Mouse (Mus musculus): ENCODE data around the gene Lifr. TPM values are rescaled to one million over a fixed set of nuclear protein-coding genes. Genes with fewer than 3 reads are reported as not detected.

The Lifr gene
- polyA plus RNA-seq, 1 experiment from 2014 or later: 28.7 TPM

GRCm38 (mm10) chr15:7128627-7129126 lies 38.3 kb downstream of the Lifr start:
- no peak for ATAC-seq (replicated peaks; ENCODE audit: low FRiP score)
- no peaks in the 10 kb centered on the region for H3K9me3 ChIP-seq (ENCODE audit: control insufficient read depth, low read length)
- no peaks in the 10 kb centered on the region for H3K36me3 ChIP-seq (ENCODE audit: control insufficient read depth, insufficient read depth, low read length)
- peak overlapping the region; percentile 90 for H3K4me2 ChIP-seq
- WGBS: 2% methylated on average over 18 of the region's 18 CpGs
- H3K27me3 ChIP-seq (replicated peaks; ENCODE audit: control insufficient read depth, insufficient read depth, low read length): peaks cover 44% of the 10 kb centered on the region
- H3K9ac ChIP-seq (ENCODE audit: low read depth, low read length): peak overlapping the region; percentile 72
- peak overlapping the region; percentile 72 for H3K4me3 ChIP-seq (ENCODE audit: low read depth, low read length)
- H3K4me1 ChIP-seq (replicated peaks; ENCODE audit: control insufficient read depth, insufficient read depth, low read length): peaks cover 11% of the 10 kb centered on the region
- peak; percentile 35 for DNase-seq (ENCODE audit: low spot score)
- H3K27ac ChIP-seq (ENCODE audit: low read depth, low read length): peak overlapping the region; percentile 32; the same call in 1 of the 2 replicates

- under 1% methylated on average over 104 of the region's 116 CpGs for WGBS
- H3K9ac ChIP-seq (ENCODE audit: low read depth, low read length): peak overlapping the region; percentile 72
- H3K9me3 ChIP-seq (ENCODE audit: control insufficient read depth, low read length): no peaks in the 10 kb centered on the region
- H3K36me3 ChIP-seq (ENCODE audit: control insufficient read depth, insufficient read depth, low read length): no peaks in the 10 kb centered on the region
- H3K27ac ChIP-seq (ENCODE audit: low read depth, low read length): peak overlapping the region; percentile 55
- peak overlapping the region; percentile 90 for H3K4me2 ChIP-seq
- DNase-seq (ENCODE audit: low spot score) (peak; percentile 80), ATAC-seq (replicated peaks; ENCODE audit: low FRiP score) (peak; percentile 80)
- H3K27me3 ChIP-seq (replicated peaks; ENCODE audit: control insufficient read depth, insufficient read depth, low read length): peaks cover 44% of the 10 kb centered on the region
- peak overlapping the region; percentile 72 for H3K4me3 ChIP-seq (ENCODE audit: low read depth, low read length)
- H3K4me1 ChIP-seq (replicated peaks; ENCODE audit: control insufficient read depth, insufficient read depth, low read length): peaks cover 11% of the 10 kb centered on the region
Observed at GRCm38 (mm10) chr15:7129127-7129943, 38.9 kb downstream of the Lifr start.

- no peak for DNase-seq (ENCODE audit: low spot score)
- WGBS: under 1% methylated on average over 16 of the region's 16 CpGs
- peak overlapping the region; percentile 55 for H3K27ac ChIP-seq (ENCODE audit: low read depth, low read length)
- peak overlapping the region; percentile 72 for H3K9ac ChIP-seq (ENCODE audit: low read depth, low read length)
- H3K9me3 ChIP-seq (ENCODE audit: control insufficient read depth, low read length): no peaks in the 10 kb centered on the region
- peak overlapping the region; percentile 72 for H3K4me3 ChIP-seq (ENCODE audit: low read depth, low read length)
- peaks cover 11% of the 10 kb centered on the region for H3K4me1 ChIP-seq (replicated peaks; ENCODE audit: control insufficient read depth, insufficient read depth, low read length)
- peak; percentile 25; the same call in 1 of the 2 replicates for ATAC-seq (replicated peaks; ENCODE audit: low FRiP score)
- H3K4me2 ChIP-seq: peak overlapping the region; percentile 90
- peaks cover 44% of the 10 kb centered on the region for H3K27me3 ChIP-seq (replicated peaks; ENCODE audit: control insufficient read depth, insufficient read depth, low read length)
- H3K36me3 ChIP-seq (ENCODE audit: control insufficient read depth, insufficient read depth, low read length): no peaks in the 10 kb centered on the region
Observed at GRCm38 (mm10) chr15:7129944-7130287, 39.5 kb downstream of the Lifr start.

DNA sequence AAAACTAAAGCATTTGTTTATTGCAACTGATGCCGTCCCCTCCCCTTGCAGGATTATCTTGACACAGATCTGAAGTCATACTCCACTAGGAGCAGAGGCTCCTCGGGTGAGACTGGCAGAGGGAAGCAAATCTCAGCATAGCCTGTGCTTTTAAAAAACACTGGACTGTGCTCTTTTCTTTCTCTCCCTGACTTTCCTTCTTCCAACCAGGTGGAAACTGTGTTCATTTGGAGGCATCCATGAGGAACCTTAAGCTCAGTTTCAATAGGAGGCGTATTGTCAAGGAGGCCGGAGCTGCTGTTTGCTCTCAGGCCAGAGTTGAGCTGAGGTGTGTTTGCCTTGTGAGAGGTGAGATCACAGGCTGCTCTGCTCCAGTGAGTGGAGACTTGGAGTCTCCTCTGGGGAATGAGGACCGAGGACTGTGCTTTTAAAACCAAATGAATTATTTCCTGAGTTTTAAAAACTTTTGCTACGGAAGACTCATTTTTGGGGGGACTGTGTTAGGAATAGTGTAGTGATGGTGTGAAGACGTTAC lies 40.3 kb downstream of the Lifr start:
- no peaks in the 10 kb centered on the region for H3K9me3 ChIP-seq (ENCODE audit: control insufficient read depth, low read length)
- DNase-seq (ENCODE audit: low spot score) (no peak), ATAC-seq (replicated peaks; ENCODE audit: low FRiP score) (no peak)
- H3K36me3 ChIP-seq (ENCODE audit: control insufficient read depth, insufficient read depth, low read length): no peaks in the 10 kb centered on the region
- H3K4me3 ChIP-seq (ENCODE audit: low read depth, low read length): peak overlapping the region; percentile 72
- H3K9ac ChIP-seq (ENCODE audit: low read depth, low read length): no peak overlapping the region; the same call in none of the 2 replicates
- peaks cover 44% of the 10 kb centered on the region for H3K27me3 ChIP-seq (replicated peaks; ENCODE audit: control insufficient read depth, insufficient read depth, low read length)
- H3K4me1 ChIP-seq (replicated peaks; ENCODE audit: control insufficient read depth, insufficient read depth, low read length): peaks cover 11% of the 10 kb centered on the region
- H3K4me2 ChIP-seq: peak overlapping the region; percentile 90
- H3K27ac ChIP-seq (ENCODE audit: low read depth, low read length): no peak overlapping the region
- WGBS: 23% methylated on average over 7 of the region's 7 CpGs

DNA sequence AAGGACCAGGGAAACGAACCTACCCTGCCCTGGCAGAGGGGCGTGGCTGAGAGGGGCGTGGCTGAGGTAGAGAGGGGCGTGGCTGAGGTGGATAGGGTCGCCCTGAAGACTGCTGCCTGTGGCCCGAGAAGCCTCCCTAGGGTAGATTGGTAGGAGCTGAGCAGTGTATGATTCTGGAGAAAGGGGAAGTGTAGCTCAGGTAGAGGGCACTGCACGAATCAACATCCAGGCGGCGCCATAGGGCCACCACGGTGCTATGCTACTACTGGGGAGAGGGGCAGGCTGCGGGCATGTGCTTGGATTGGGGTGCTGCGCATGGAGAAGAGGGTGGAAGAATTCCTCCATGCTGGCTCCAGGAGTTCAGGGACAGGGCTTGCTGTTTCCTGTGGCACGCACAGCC lies 42.3 kb downstream of the Lifr start:
- Histone ChIP-seq H3K27me3 (replicated peaks; ENCODE audit: control insufficient read depth, insufficient read depth, low read length) (peaks cover 40% of the 10 kb centered on the region), H3K9me3 (ENCODE audit: control insufficient read depth, low read length) (no peaks in the 10 kb centered on the region), H3K36me3 (ENCODE audit: control insufficient read depth, insufficient read depth, low read length) (no peaks in the 10 kb centered on the region), H3K4me3 (ENCODE audit: low read depth, low read length) (no peak overlapping the region), H3K27ac (ENCODE audit: low read depth, low read length) (no peak overlapping the region), H3K4me2 (no peak overlapping the region), H3K4me1 (replicated peaks; ENCODE audit: control insufficient read depth, insufficient read depth, low read length) (peaks cover 13% of the 10 kb centered on the region), H3K9ac (ENCODE audit: low read depth, low read length) (no peak overlapping the region)
- DNase-seq (ENCODE audit: low spot score) (peak; percentile 31), ATAC-seq (replicated peaks; ENCODE audit: low FRiP score) (no peak)
- WGBS: 44% methylated on average over 13 of the region's 13 CpGs

- Histone ChIP-seq H3K27me3 (replicated peaks; ENCODE audit: control insufficient read depth, insufficient read depth, low read length) (peaks cover 27% of the 10 kb centered on the region), H3K4me3 (ENCODE audit: low read depth, low read length) (no peak overlapping the region), H3K9me3 (ENCODE audit: control insufficient read depth, low read length) (no peaks in the 10 kb centered on the region), H3K4me1 (replicated peaks; ENCODE audit: control insufficient read depth, insufficient read depth, low read length) (peaks cover 17% of the 10 kb centered on the region), H3K27ac (ENCODE audit: low read depth, low read length) (no peak overlapping the region), H3K36me3 (ENCODE audit: control insufficient read depth, insufficient read depth, low read length) (peaks cover 4% of the 10 kb centered on the region; the same call in 1 of the 2 replicates), H3K4me2 (no peak overlapping the region), H3K9ac (ENCODE audit: low read depth, low read length) (no peak overlapping the region)
- 57% methylated on average over 11 of the region's 11 CpGs for WGBS
- ATAC-seq (replicated peaks; ENCODE audit: low FRiP score) (no peak), DNase-seq (ENCODE audit: low spot score) (no peak)
Observed at GRCm38 (mm10) chr15:7134454-7135052, 44.1 kb downstream of the Lifr start.

GRCm38 (mm10) chr15:7135982-7136562 lies 45.7 kb downstream of the Lifr start:
- WGBS: 69% methylated on average over 6 of the region's 6 CpGs

GRCm38 (mm10) chr15:7136912-7137311 lies 46.5 kb downstream of the Lifr start:
- Histone ChIP-seq H3K27ac (ENCODE audit: low read depth, low read length) (no peak overlapping the region), H3K27me3 (replicated peaks; ENCODE audit: control insufficient read depth, insufficient read depth, low read length) (peaks cover 5% of the 10 kb centered on the region), H3K4me1 (replicated peaks; ENCODE audit: control insufficient read depth, insufficient read depth, low read length) (peaks cover 9% of the 10 kb centered on the region; the same call in 1 of the 2 replicates), H3K4me3 (ENCODE audit: low read depth, low read length) (no peak overlapping the region), H3K36me3 (ENCODE audit: control insufficient read depth, insufficient read depth, low read length) (peaks cover 4% of the 10 kb centered on the region; the same call in 1 of the 2 replicates), H3K9me3 (ENCODE audit: control insufficient read depth, low read length) (no peaks in the 10 kb centered on the region), H3K9ac (ENCODE audit: low read depth, low read length) (no peak overlapping the region), H3K4me2 (no peak overlapping the region)
- ATAC-seq (replicated peaks; ENCODE audit: low FRiP score) (no peak), DNase-seq (ENCODE audit: low spot score) (peak; percentile 31)
- WGBS: 65% methylated on average over 10 of the region's 10 CpGs

More at GRCm38 (mm10) chr15:7135982-7136562, 45.7 kb downstream of the Lifr start:
- ATAC-seq (replicated peaks; ENCODE audit: low FRiP score) (no peak), DNase-seq (ENCODE audit: low spot score) (peak; percentile 25)
- Histone ChIP-seq H3K4me3 (ENCODE audit: low read depth, low read length) (no peak overlapping the region), H3K4me2 (no peak overlapping the region), H3K27ac (ENCODE audit: low read depth, low read length) (no peak overlapping the region), H3K4me1 (replicated peaks; ENCODE audit: control insufficient read depth, insufficient read depth, low read length) (peaks cover 14% of the 10 kb centered on the region; the same call in 1 of the 2 replicates), H3K9me3 (ENCODE audit: control insufficient read depth, low read length) (no peaks in the 10 kb centered on the region), H3K27me3 (replicated peaks; ENCODE audit: control insufficient read depth, insufficient read depth, low read length) (peaks cover 13% of the 10 kb centered on the region), H3K9ac (ENCODE audit: low read depth, low read length) (no peak overlapping the region), H3K36me3 (ENCODE audit: control insufficient read depth, insufficient read depth, low read length) (peaks cover 4% of the 10 kb centered on the region; the same call in 1 of the 2 replicates)

All from liver, embryonic 11.5 days (tissue).